Mouse (Mus musculus) midbrain, embryonic 14.5 days (tissue): ENCODE results near the gene AA986860. TPM values are rescaled to one million over a fixed set of nuclear protein-coding genes. Genes with fewer than 3 reads are reported as not detected.

Source experiments
- ATAC-seq: fragments of 200-750 bp; cut with Nextera tagmentation; 2 replicates; pipeline ENCODE4 v1.8.0; 2017; ENCODE audit warnings: moderate number of reproducible peaks, moderate library complexity; ENCODE audit not compliant: low FRiP score, low TSS enrichment
- DNase-seq: peaks from one replicate; pipeline ENCODE4 v3.0.0-alpha.2; 2015
- H3K27ac ChIP-seq: fragments of 300-500 bp; sonication (generic); replicated peaks from 2 replicates; pipeline ENCODE4 v1.5.1; 2014; ENCODE audit warnings: mild to moderate bottlenecking, low read depth, low read length, moderate library complexity
- H3K27me3 ChIP-seq: fragments of 300-500 bp; sonication (generic); 2 replicates; pipeline ENCODE4 v1.6.1; 2014; ENCODE audit warnings: low read length, control low read depth, mixed read lengths; ENCODE audit not compliant: control insufficient read depth, insufficient read depth
- H3K36me3 ChIP-seq: fragments of 300-500 bp; sonication (generic); 2 replicates; pipeline ENCODE4 v1.6.1; 2014; ENCODE audit warnings: low read length, control low read depth; ENCODE audit not compliant: control insufficient read depth, insufficient read depth
- H3K4me1 ChIP-seq: fragments of 300-500 bp; sonication (generic); 2 replicates; pipeline ENCODE4 v1.6.1; 2014; ENCODE audit warnings: mild to moderate bottlenecking, antibody characterized with exemption, low read length, control low read depth; ENCODE audit not compliant: control insufficient read depth, insufficient read depth
- H3K4me2 ChIP-seq: fragments of 300-500 bp; sonication (generic); 2 replicates; pipeline ENCODE4 v1.6.1; 2014; ENCODE audit warnings: mild to moderate bottlenecking, low read length, moderate library complexity
- H3K4me3 ChIP-seq: fragments of 300-500 bp; sonication (generic); replicated peaks from 2 replicates; pipeline ENCODE4 v1.5.1; 2014; ENCODE audit warnings: low read depth, low read length
- H3K9ac ChIP-seq: fragments of 300-500 bp; sonication (generic); replicated peaks from 2 replicates; pipeline ENCODE4 v1.6.1; 2014; ENCODE audit warnings: mild to moderate bottlenecking, low read length, moderate library complexity
- H3K9me3 ChIP-seq: fragments of 300-500 bp; sonication (generic); 2 replicates; pipeline ENCODE4 v1.6.1; 2016; ENCODE audit warnings: low read length, control low read depth, mixed read lengths; ENCODE audit not compliant: control insufficient read depth
- WGBS: fragments of 180-500 bp; shearing (Covaris S2); extraction: QIAGEN DNeasy Blood & Tissue Kit; methylation state at CpG from one replicate; pipeline ENCODE4 v1.1.7; 2014; 5-methylcytosine and 5-hydroxymethylcytosine counted together
- polyA plus RNA-seq: library from polyadenylated mRNA; unstranded; fragments of >200 nt; fragmentation: Nextera tagmentation; extraction: Ambion mirVana; gene quantifications from 2 replicates; pipeline ENCODE4 v1.2.1, GENCODE M21; 2014

The AA986860 gene
- polyA plus RNA-seq, 1 experiment from 2014 or later, result 0.18 TPM

DNA sequence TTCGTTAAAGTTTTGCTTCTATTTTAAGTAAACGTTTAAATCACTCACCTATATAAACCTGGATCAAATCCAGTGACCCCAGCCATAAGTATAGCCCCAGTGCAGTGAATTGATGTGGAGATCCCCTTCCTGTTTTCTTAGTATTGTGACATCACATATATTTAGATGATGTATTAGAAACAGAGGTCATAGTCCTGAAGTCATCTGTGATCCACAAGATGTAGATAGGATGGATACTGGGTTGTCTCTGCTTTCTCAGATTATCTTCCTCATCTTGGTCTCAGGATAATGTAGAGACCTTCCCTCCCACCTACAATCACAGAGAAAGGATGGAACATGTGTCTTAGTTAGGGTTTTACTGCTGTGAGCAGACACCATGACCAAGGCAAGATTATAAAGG is 2.6 kb upstream of the AA986860 start, which contains the start of gene Pfkfb2:
Pfkfb2 (minus strand) TSS at position 101 of the 400 bp plus-strand sequence.
- H3K4me3 ChIP-seq, result no peak within 1 kb of the TSS
- DNase-seq (no peak), ATAC-seq (no peak)
- WGBS, result 83% methylated on average over 2 of the region's 2 CpGs
- H3K4me1 ChIP-seq, result no peaks in the 10 kb centered on the region
- H3K9ac ChIP-seq, result no peak within 1 kb of the TSS
- no peak within 1 kb of the TSS for H3K27ac ChIP-seq
- H3K36me3 ChIP-seq, result 0 out of 2 replicates have a peak, but pooled peaks cover under 1% of the 10 kb centered on the region
- no peak within 1 kb of the TSS for H3K4me2 ChIP-seq
- no peaks in the 10 kb centered on the region for H3K27me3 ChIP-seq
- H3K9me3 ChIP-seq, result no peaks in the 10 kb centered on the region

DNA sequence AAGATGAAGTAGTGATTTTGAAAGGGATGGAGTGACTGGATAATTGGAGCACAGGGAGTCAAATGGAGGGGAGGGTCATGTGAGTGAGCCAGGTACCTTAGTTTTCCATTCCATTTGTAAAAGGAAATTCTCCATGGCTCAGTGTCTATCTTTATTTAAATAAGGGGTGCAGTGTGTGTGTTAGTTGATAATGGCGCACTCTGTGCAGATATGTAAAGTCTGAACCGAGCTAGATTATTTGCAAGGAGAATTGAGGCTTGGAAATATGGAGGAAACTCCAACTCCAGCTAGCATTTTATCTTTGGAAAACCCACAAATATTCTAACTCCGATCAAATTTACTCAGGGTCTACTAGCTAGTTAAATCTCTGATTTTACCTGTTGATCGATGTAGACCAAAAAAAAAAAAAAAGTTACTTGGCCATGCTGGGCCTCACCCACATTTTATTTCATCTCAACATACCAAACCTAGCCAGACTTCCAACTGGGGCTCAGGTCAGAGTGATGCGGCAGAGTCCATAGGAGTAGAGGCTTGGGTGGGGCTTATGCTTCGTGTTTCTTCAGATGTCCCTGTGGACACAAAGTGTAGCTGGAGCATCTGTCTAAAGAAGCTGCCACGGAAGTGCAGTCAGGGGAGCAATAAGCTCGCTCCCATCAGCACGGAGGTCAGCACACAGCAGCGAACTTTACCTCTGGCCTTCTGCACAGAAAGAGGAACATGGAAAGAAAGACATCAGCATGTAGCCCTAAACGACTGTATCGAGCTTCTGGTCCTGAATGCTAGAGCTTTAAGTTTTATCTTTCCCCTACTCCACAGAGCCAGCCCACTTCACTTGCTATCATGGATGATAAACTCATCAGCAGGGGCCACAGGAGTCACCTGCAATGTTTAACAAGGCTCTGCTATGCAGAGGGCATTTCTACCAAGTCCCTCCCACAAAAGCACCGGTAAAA is 1.2 kb downstream of the AA986860 start:
- H3K4me3 ChIP-seq, result no peak overlapping the region
- no peaks in the 10 kb centered on the region for H3K36me3 ChIP-seq
- ATAC-seq, result no peak
- no peak overlapping the region for H3K27ac ChIP-seq
- H3K27me3 ChIP-seq, result no peaks in the 10 kb centered on the region
- H3K9me3 ChIP-seq, result no peaks in the 10 kb centered on the region
- H3K4me2 ChIP-seq, result no peak overlapping the region
- 92% methylated on average over 13 of the region's 13 CpGs for whole genome bisulfite sequencing
- H3K4me1 ChIP-seq, result no peaks in the 10 kb centered on the region
- no peak for DNase-seq
- no peak overlapping the region for H3K9ac ChIP-seq

DNA sequence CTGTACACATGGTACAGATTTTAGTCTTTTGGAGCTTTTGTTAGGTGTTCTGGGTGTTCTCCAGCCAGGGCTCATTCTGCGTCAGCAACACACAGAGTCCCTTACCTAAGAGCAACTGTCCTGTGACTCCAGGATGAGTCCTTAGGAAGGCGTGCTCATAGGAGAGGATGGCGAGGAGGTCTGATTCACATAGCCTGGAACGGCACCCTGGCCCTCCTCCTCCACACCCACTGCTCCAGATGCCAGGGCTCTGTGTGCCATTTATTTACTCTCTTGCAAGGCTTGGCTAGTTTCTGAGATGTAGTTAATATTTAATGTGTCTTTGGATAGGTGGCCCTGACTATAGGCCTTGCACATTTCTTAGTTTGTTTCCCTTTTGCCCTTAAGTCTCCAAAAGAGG is 1.9 kb downstream of the AA986860 start:
- no peak for ATAC-seq
- no peaks in the 10 kb centered on the region for H3K27me3 ChIP-seq
- H3K4me1 ChIP-seq, result no peaks in the 10 kb centered on the region
- H3K27ac ChIP-seq, result no peak overlapping the region
- H3K36me3 ChIP-seq, result no peaks in the 10 kb centered on the region
- DNase-seq, result no peak
- H3K4me2 ChIP-seq, result no peak overlapping the region
- no peak overlapping the region for H3K9ac ChIP-seq
- WGBS, result 94% methylated on average over 4 of the region's 4 CpGs
- H3K9me3 ChIP-seq, result no peaks in the 10 kb centered on the region
- H3K4me3 ChIP-seq, result no peak overlapping the region

DNA sequence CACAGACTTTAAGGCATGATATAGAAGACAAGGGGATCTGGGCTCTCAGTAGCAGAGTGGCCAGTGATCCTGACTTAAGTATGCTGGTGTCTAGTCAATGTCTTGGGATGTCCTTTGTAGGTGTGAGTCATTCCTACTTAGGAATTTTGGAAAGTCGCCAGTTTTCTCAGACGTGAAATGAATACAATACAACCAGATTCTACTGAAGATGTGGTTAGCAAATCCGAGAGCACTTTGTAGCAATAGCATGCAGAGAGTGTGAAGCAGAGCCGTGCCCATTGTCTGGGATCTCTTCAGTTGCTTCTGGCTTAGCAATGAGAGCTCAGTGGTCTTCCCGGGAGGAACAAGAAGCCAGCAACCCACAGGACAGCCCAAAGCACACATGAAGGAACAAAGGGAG is 2.7 kb downstream of the AA986860 start:
- Histone ChIP-seq H3K4me3 (no peak overlapping the region), H3K4me2 (no peak overlapping the region), H3K27ac (no peak overlapping the region), H3K36me3 (no peaks in the 10 kb centered on the region), H3K9me3 (no peaks in the 10 kb centered on the region), H3K27me3 (no peaks in the 10 kb centered on the region), H3K4me1 (no peaks in the 10 kb centered on the region), H3K9ac (no peak overlapping the region)
- DNase-seq (no peak), ATAC-seq (no peak)
- whole genome bisulfite sequencing, result 54% methylated on average over 5 of the region's 5 CpGs

DNA sequence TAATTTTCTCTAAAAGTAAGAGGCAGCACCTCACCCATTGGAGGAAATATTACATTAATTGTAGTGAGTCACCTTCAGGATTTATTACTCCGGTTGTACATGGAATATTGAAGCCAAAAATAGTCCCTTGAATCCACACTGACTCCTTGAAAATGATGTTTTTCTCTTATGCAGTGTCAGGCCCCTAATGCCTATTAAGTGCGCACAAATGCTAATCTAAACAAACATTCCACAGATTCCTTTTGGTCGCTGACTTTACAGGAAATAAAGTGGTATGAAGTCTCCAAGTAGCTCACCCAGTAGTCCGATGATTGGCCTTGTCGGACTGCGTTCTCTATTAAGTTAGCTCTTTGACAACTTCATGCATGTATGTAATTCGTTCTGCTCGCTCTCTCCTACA is 3.1 kb downstream of the AA986860 start:
- Histone ChIP-seq H3K27me3 (no peaks in the 10 kb centered on the region), H3K4me3 (no peak overlapping the region), H3K4me2 (no peak overlapping the region), H3K9me3 (no peaks in the 10 kb centered on the region), H3K9ac (no peak overlapping the region), H3K27ac (no peak overlapping the region), H3K4me1 (no peaks in the 10 kb centered on the region), H3K36me3 (no peaks in the 10 kb centered on the region)
- no peak for ATAC-seq
- DNase-seq, result no peak
- WGBS, result 79% methylated on average over 8 of the region's 8 CpGs

DNA sequence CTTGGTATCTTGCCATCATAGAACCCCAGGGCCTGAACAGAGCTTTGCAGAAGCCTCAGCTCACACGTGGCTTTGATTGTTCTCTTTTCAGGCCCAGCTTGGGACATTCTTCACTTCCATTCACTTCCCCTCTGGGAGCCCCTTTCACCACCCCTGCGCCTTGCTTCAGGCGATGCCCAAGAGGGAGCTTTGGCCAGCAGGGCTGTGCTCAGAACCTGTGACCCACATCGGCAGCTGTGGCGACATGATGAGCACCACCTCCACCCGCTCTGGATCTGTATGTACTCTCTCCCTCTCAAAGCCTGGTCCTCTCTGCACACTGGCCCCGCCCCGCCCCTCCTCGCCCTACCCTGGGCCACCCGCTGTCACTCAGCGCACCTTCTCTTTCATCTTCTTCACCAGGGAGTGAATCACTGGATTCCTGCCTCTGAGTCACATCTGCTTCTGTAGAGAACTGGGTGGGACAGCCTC is 5.7 kb downstream of the AA986860 start:
- Histone ChIP-seq H3K27me3 (no peaks in the 10 kb centered on the region), H3K36me3 (no peaks in the 10 kb centered on the region), H3K27ac (no peak overlapping the region), H3K9ac (no peak overlapping the region), H3K9me3 (no peaks in the 10 kb centered on the region), H3K4me3 (no peak overlapping the region), H3K4me2 (no peak overlapping the region), H3K4me1 (no peaks in the 10 kb centered on the region)
- WGBS, result 26% methylated on average over 11 of the region's 11 CpGs
- no peak for DNase-seq
- ATAC-seq, result no peak

DNA sequence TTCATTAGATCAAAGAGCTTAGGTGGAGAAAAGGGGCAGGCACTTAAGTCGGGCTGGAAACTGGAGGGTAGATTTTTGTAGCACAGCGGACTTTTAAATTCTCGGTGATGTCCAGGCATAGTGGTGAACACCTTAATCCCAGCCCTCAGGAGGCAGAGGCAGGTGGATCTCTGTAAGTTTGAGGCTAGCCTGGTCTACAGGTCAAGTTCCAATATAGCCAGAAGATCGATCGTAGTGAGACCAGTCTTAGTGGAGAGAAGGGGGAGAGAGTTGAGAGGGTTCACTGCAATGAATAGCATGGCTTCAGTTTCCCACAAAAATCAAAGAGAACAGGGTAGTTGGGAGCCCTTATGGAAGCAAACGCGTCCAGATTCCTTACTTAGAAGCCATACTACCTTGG is 6.1 kb downstream of the AA986860 start:
- no peaks in the 10 kb centered on the region for H3K4me1 ChIP-seq
- no peak overlapping the region for H3K9ac ChIP-seq
- H3K27ac ChIP-seq, result no peak overlapping the region
- DNase-seq, result no peak
- no peak for ATAC-seq
- no peak overlapping the region for H3K4me2 ChIP-seq
- no peak overlapping the region for H3K4me3 ChIP-seq
- 94% methylated on average over 7 of the region's 7 CpGs for WGBS
- H3K9me3 ChIP-seq, result no peaks in the 10 kb centered on the region
- no peaks in the 10 kb centered on the region for H3K36me3 ChIP-seq
- no peaks in the 10 kb centered on the region for H3K27me3 ChIP-seq

DNA sequence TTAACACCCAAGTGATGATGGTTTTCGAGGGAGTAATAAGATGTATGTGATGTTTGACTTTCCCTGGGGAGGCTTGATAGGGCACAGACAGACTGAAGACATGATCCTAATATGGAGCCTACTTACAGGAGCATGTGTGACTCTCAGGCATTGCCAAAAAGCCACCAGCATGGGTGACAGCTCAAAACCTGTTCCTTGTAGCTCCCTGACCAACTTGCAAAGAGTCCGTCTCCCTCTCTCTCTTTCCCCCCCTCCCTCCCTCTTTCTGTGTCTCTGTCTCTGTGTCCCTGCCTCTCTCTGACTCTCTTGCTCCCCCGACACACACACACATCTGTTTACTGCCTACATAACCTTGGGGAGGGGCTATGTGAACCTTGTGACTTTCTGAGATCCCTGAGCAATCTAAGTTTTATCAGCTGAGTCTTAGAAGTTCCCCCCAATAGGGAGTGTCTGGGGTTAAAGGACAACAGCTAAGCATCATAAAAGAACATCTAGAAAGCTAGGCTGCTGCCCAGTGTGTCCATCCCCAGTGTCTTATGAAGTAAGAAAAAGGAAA is 6.9 kb downstream of the AA986860 start:
- DNase-seq (no peak), ATAC-seq (no peak)
- Histone ChIP-seq H3K36me3 (no peaks in the 10 kb centered on the region), H3K4me3 (no peak overlapping the region), H3K27ac (no peak overlapping the region), H3K9ac (no peak overlapping the region), H3K4me1 (no peaks in the 10 kb centered on the region), H3K27me3 (no peaks in the 10 kb centered on the region), H3K9me3 (no peaks in the 10 kb centered on the region), H3K4me2 (no peak overlapping the region)
- WGBS, result 87% methylated on average over 3 of the region's 3 CpGs

DNA sequence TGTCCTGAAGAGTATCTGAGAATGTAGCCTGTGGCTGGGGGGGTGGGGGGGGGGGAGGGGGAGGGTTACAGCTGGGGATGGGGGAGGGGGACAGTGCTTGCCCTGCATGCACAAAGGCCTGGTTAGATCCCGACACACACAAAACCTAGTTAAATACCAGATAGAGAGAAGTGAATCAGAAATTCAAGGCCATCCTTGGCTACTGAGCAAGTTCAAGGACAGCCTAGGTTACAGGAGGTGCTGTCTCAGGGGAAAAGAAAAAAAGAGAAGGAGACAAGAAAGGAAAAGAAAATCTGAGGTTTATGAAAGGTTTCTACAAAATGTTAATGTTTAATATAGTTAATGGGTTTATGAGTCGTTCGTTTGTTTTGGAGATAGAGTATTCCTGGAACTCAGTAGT is 7.9 kb downstream of the AA986860 start:
- Histone ChIP-seq H3K4me1 (no peaks in the 10 kb centered on the region), H3K4me3 (no peak overlapping the region), H3K9ac (no peak overlapping the region), H3K9me3 (no peaks in the 10 kb centered on the region), H3K4me2 (no peak overlapping the region), H3K27me3 (no peaks in the 10 kb centered on the region), H3K36me3 (no peaks in the 10 kb centered on the region), H3K27ac (no peak overlapping the region)
- 80% methylated on average over 3 of the region's 3 CpGs for WGBS
- no peak for ATAC-seq
- no peak for DNase-seq
